Mouse (Mus musculus) midbrain, embryonic 11.5 days (tissue): ENCODE measurements around the gene Uck1. TPM values are rescaled to one million over a fixed set of nuclear protein-coding genes. Genes with fewer than 3 reads are reported as not detected.

Experiments
- ATAC-seq: fragments of 200-750 bp; cut with Nextera tagmentation; 2 replicates; pipeline ENCODE4 v1.8.0; 2017; ENCODE audit warnings: moderate TSS enrichment, moderate library complexity; ENCODE audit not compliant: low FRiP score
- DNase-seq: peaks from one replicate; pipeline ENCODE4 v3.0.0; 2015; ENCODE audit warnings: low spot score; ENCODE audit errors: missing footprints
- H3K27ac ChIP-seq: fragments of 300-500 bp; sonication (generic); 2 replicates; pipeline ENCODE4 v1.5.1; 2014; ENCODE audit warnings: low read depth, low read length
- H3K27me3 ChIP-seq: fragments of 300-500 bp; sonication (generic); 2 replicates; pipeline ENCODE4 v1.6.1; 2014; ENCODE audit warnings: mild to moderate bottlenecking, low read length, moderate library complexity, mixed read lengths; ENCODE audit not compliant: control insufficient read depth, insufficient read depth
- H3K36me3 ChIP-seq: fragments of 300-500 bp; sonication (generic); 2 replicates; pipeline ENCODE4 v1.6.1; 2014; ENCODE audit warnings: mild to moderate bottlenecking, low read length, moderate library complexity, mixed read lengths; ENCODE audit not compliant: control insufficient read depth, insufficient read depth
- H3K4me1 ChIP-seq: fragments of 300-500 bp; sonication (generic); 2 replicates; pipeline ENCODE4 v1.6.1; 2014; ENCODE audit warnings: low read length; ENCODE audit not compliant: control insufficient read depth, insufficient read depth
- H3K4me2 ChIP-seq: fragments of 300-500 bp; sonication (generic); 2 replicates; pipeline ENCODE4 v1.6.1; 2014; ENCODE audit warnings: mild to moderate bottlenecking, moderate library complexity
- H3K4me3 ChIP-seq: fragments of 300-500 bp; sonication (generic); 2 replicates; pipeline ENCODE4 v1.5.1; 2014; ENCODE audit warnings: low read depth, low read length
- H3K9ac ChIP-seq: fragments of 300-500 bp; sonication (generic); 2 replicates; pipeline ENCODE4 v1.6.1; 2014; ENCODE audit warnings: low read length
- H3K9me3 ChIP-seq: fragments of 300-500 bp; sonication (generic); 2 replicates; pipeline ENCODE4 v1.6.1; 2016; ENCODE audit warnings: low read length; ENCODE audit not compliant: control insufficient read depth
- WGBS: fragments of 180-500 bp; shearing (Covaris S2); extraction: QIAGEN DNeasy Blood & Tissue Kit; methylation state at CpG from one replicate; pipeline ENCODE4 v1.1.7; 2014; 5-methylcytosine and 5-hydroxymethylcytosine counted together
- polyA plus RNA-seq: library from polyadenylated mRNA; unstranded; fragments of >200 nt; fragmentation: Nextera tagmentation; extraction: Ambion mirVana; gene quantifications from 2 replicates; pipeline ENCODE4 v1.2.1, GENCODE M21; 2014

Uck1 gene
- polyA plus RNA-seq, 1 experiment from 2014 or later = 73.2 TPM

DNA sequence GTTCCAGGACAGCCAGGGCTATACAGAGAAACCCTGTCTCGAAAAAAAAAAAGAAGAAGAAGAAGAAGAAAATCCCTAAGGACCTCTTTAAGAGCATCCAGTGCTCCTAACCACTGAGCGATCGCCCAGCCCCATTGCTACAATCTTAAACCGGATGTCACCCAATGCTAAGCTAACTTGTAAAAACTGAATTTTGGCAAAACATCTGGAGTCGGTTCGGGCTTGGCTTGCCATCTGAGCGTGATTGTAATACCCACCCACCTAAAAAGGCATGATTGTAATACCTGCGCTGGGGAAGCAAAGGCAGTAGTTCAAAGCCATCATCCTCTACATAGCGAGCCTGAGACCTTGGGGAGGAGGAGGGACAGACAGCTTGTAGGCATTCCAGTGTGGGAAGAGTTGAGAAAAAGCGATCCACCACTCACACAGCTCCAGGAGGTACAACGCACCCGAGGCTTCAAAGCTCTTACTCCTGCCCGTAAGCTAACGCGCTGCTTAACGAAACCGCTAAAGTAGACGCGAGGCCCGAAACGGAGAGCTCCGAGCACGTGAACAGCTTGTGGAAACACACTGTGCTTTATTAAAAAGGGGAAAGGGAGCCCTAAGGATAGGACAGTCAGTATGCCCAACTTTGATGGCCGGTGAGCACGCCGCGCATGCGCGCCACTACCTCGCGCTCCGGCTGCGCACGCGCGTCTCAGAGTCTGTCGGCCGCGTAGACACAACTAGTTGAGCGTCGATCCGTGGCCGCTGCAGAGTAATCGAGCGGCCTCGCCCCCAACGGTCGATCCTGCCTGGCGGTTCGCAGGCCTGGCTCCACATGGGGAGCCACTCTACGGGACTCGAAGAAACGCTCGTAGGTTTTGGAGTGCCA, 23.8 kb downstream of the Uck1 start, which contains the start of gene Pomt1:
Gene Pomt1 (plus strand): TSS at position 705 of the 874 bp plus-strand sequence.
- H3K9me3 ChIP-seq = no peaks in the 10 kb centered on the region
- peaks cover 12% of the 10 kb centered on the region for H3K4me1 ChIP-seq
- H3K4me2 ChIP-seq = peak within 1 kb of the TSS; percentile 92
- H3K36me3 ChIP-seq = peaks cover 13% of the 10 kb centered on the region
- WGBS = under 1% methylated on average over 54 of the region's 54 CpGs
- no peaks in the 10 kb centered on the region for H3K27me3 ChIP-seq
- H3K27ac ChIP-seq = peak within 1 kb of the TSS; percentile 75
- ATAC-seq = peak; percentile 93
- peak; percentile 100 for DNase-seq
- peak within 1 kb of the TSS; percentile 65 for H3K4me3 ChIP-seq
- peak within 1 kb of the TSS; percentile 75 for H3K9ac ChIP-seq

DNA sequence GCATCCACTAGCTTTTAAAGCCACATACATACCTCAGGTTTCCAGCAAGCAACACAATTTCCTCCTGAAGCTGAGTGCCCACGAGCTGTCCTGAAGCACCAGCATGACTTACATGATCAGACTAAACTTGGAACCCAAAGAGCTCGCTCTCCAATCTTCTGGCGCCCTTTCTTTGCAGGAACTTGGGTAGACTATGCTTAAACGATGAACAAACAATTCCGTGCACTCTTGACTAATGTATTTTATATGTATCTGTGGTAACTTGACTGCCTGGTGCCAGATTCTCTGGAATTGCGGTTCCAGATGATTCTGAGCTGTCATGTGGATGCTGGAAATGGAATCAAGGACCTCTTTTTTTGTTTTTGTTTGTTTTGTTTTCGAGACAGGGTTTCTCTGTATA, 24.5 kb downstream of the Uck1 start:
- Histone ChIP-seq H3K27me3 (no peaks in the 10 kb centered on the region), H3K36me3 (peaks cover 16% of the 10 kb centered on the region), H3K27ac (no peak overlapping the region), H3K4me2 (peak overlapping the region; percentile 92), H3K4me3 (peak overlapping the region; percentile 65), H3K9me3 (no peaks in the 10 kb centered on the region), H3K4me1 (peaks cover 12% of the 10 kb centered on the region), H3K9ac (peak overlapping the region; percentile 75)
- DNase-seq (peak; percentile 84), ATAC-seq (no peak)
- WGBS = 37% methylated on average over 7 of the region's 7 CpGs

DNA sequence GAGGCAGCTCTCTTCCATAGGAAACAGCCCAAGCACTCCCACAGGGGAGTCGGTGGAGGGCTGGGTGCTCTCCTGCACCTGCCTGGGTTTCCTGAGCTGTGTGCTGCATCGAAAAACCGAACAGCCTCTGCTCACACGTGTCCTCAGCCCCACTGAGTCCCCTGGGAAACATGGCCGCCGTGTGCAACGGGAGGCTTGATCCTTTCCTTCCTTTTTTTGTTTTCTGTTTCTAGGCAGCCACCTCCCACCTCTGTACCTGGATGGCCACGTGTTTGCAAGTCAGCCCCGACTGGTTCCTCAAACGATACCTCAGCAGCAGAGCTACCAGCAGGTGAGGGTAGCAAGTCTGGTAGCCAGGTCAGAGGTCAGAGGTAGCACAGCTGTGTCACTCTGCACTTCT, 37.9 kb downstream of the Uck1 start:
- H3K9ac ChIP-seq = no peak overlapping the region
- H3K9me3 ChIP-seq = no peaks in the 10 kb centered on the region
- 90% methylated on average over 10 of the region's 10 CpGs for WGBS
- no peak overlapping the region for H3K27ac ChIP-seq
- no peak for DNase-seq
- no peaks in the 10 kb centered on the region for H3K4me1 ChIP-seq
- H3K4me3 ChIP-seq = no peak overlapping the region
- H3K36me3 ChIP-seq = peaks cover 73% of the 10 kb centered on the region
- H3K4me2 ChIP-seq = no peak overlapping the region
- no peak for ATAC-seq
- H3K27me3 ChIP-seq = no peaks in the 10 kb centered on the region

DNA sequence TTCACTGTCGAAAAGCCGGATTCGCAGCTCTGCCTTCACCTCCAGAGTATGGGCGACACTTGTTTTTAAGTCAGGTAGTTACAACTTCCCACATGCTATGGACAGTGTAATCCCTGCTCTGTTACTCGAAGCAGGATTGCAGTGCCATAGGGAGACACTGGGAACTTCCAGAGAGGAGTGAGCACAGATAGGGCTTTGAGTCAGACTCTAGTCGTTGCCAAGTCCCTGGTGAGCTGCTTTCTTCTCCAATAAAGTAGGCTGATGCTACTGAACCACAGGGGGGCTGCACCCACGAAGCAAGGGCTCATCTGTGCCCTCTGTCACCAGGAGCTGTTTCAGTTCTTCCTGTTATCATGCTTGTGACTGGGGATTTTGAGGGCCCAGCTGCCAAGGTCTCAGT, 38.4 kb downstream of the Uck1 start:
- Histone ChIP-seq H3K9ac (no peak overlapping the region), H3K4me3 (no peak overlapping the region), H3K27ac (no peak overlapping the region), H3K36me3 (peaks cover 72% of the 10 kb centered on the region), H3K4me2 (no peak overlapping the region), H3K27me3 (no peaks in the 10 kb centered on the region), H3K9me3 (no peaks in the 10 kb centered on the region), H3K4me1 (no peaks in the 10 kb centered on the region)
- no peak for ATAC-seq
- DNase-seq = no peak
- 87% methylated on average over 7 of the region's 7 CpGs for WGBS

DNA sequence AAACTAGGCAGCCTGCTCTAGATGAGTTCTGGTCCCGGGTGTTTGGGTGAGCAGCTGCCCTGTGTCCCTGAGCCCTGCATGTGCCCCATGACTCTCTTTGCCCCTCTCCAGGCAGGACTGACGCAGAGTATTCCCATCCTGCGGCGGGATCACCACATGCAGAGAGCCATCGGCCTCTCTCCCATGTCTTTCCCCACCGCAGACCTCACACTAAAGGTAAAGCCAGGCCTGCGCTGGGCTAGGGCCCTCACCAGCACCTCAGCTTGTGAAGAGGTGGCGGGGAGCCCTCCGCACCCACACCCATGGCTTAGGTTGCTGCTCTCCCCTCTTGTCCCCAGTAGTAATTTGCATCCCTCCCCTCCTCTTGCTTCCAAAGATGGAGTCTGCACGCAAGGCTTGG, 39.0 kb downstream of the Uck1 start:
- ATAC-seq = no peak
- H3K36me3 ChIP-seq = peaks cover 73% of the 10 kb centered on the region
- no peak overlapping the region for H3K27ac ChIP-seq
- no peak overlapping the region for H3K4me3 ChIP-seq
- 94% methylated on average over 9 of the region's 10 CpGs for WGBS
- no peaks in the 10 kb centered on the region for H3K27me3 ChIP-seq
- no peak for DNase-seq
- no peaks in the 10 kb centered on the region for H3K9me3 ChIP-seq
- no peak overlapping the region for H3K4me2 ChIP-seq
- no peak overlapping the region for H3K9ac ChIP-seq
- no peaks in the 10 kb centered on the region for H3K4me1 ChIP-seq

- H3K9me3 ChIP-seq = no peaks in the 10 kb centered on the region
- no peak overlapping the region for H3K4me3 ChIP-seq
- ATAC-seq (no peak), DNase-seq (no peak)
- H3K4me1 ChIP-seq = no peaks in the 10 kb centered on the region
- H3K4me2 ChIP-seq = no peak overlapping the region
- peaks cover 76% of the 10 kb centered on the region for H3K36me3 ChIP-seq
- H3K27me3 ChIP-seq = no peaks in the 10 kb centered on the region
- H3K27ac ChIP-seq = no peak overlapping the region
- H3K9ac ChIP-seq = no peak overlapping the region
- WGBS = 84% methylated on average over 6 of the region's 6 CpGs
Measured at GRCm38 (mm10) chr2:32220021-32220420, 39.9 kb downstream of the Uck1 start.

- no peak overlapping the region for H3K9ac ChIP-seq
- H3K27me3 ChIP-seq = no peaks in the 10 kb centered on the region
- WGBS = 93% methylated on average over 14 of the region's 14 CpGs
- no peak overlapping the region for H3K4me2 ChIP-seq
- H3K36me3 ChIP-seq = peaks cover 81% of the 10 kb centered on the region
- no peaks in the 10 kb centered on the region for H3K4me1 ChIP-seq
- DNase-seq (no peak), ATAC-seq (no peak)
- H3K9me3 ChIP-seq = no peaks in the 10 kb centered on the region
- no peak overlapping the region for H3K4me3 ChIP-seq
- no peak overlapping the region for H3K27ac ChIP-seq
Measured at GRCm38 (mm10) chr2:32219501-32219900, 40.5 kb downstream of the Uck1 start.

DNA sequence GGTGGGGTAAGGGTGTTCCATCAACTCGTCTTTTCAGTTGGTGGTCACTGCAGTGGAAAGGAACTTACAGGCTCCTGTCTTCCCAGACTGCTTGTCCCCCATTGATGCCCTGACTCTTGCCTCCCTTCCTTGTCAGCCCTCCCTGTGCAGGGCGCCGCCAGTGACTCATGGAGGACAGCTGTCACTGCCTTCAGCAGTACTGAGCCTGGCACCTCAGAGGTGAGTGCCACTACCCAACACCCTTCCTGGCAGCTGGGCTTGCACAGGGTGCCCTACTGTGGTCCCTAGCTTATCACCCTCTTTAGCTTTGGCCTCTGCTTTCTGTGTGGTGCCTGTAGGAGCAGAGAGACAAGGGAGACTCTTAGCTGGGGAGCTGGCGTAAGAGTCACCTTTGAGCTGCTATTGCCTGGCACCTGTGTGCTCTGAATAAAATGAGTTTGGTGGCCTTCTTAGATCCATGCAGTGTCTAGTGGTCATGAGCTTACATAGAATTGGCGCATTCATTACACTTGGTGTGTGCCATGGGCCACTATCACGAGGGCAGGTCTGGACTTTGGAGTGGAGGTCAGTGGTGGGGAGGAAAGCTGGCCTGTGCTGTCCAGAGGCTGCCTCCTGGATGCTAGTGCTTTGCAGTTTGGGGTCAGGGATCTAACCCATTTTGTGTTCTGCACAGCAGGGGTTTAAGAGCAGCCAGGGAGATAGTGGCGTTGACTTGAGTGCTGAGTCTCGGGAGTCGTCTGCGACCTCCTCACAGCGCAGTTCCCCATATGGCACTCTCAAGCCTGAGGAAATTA, 41.2 kb downstream of the Uck1 start:
- ATAC-seq (no peak), DNase-seq (no peak)
- no peak overlapping the region for H3K4me2 ChIP-seq
- no peak overlapping the region for H3K27ac ChIP-seq
- WGBS = 85% methylated on average over 11 of the region's 11 CpGs
- peaks cover 81% of the 10 kb centered on the region for H3K36me3 ChIP-seq
- H3K9ac ChIP-seq = no peak overlapping the region
- no peak overlapping the region for H3K4me3 ChIP-seq
- no peaks in the 10 kb centered on the region for H3K9me3 ChIP-seq
- no peaks in the 10 kb centered on the region for H3K27me3 ChIP-seq
- no peaks in the 10 kb centered on the region for H3K4me1 ChIP-seq

GRCm38 (mm10) chr2:32218113-32218512, 41.8 kb downstream of the Uck1 start:
- Histone ChIP-seq H3K4me1 (no peaks in the 10 kb centered on the region), H3K27me3 (no peaks in the 10 kb centered on the region), H3K4me2 (no peak overlapping the region), H3K9ac (no peak overlapping the region), H3K27ac (no peak overlapping the region), H3K36me3 (peaks cover 81% of the 10 kb centered on the region), H3K9me3 (no peaks in the 10 kb centered on the region), H3K4me3 (no peak overlapping the region)
- ATAC-seq (no peak), DNase-seq (no peak)
- WGBS = 91% methylated on average over 5 of the region's 5 CpGs
